Mouse (Mus musculus) liver, embryonic 13.5 days (tissue): ENCODE data around the gene Xpo5. TPM values are rescaled to one million over a fixed set of nuclear protein-coding genes. Genes with fewer than 3 reads are reported as not detected.

Source experiments
- ATAC-seq: fragments of 200-750 bp; cut with Nextera tagmentation; 2 replicates; pipeline ENCODE4 v1.8.0; 2017; ENCODE audit warnings: low read depth, mild to moderate bottlenecking, moderate number of reproducible peaks, moderate library complexity
- DNase-seq: peaks from one replicate; pipeline ENCODE4 v3.0.0; 2022
- H3K27ac ChIP-seq: fragments of 300-500 bp; sonication (generic); 2 replicates; pipeline ENCODE4 v1.5.1; 2015; ENCODE audit warnings: moderate library complexity, mild to moderate bottlenecking, inconsistent platforms
- H3K27me3 ChIP-seq: fragments of 300-500 bp; sonication (generic); 2 replicates; pipeline ENCODE4 v1.6.1; 2015; ENCODE audit warnings: mild to moderate bottlenecking, inconsistent platforms
- H3K36me3 ChIP-seq: fragments of 300-500 bp; sonication (generic); 2 replicates; pipeline ENCODE4 v1.6.1; 2015; ENCODE audit warnings: mild to moderate bottlenecking, inconsistent platforms
- H3K4me1 ChIP-seq: fragments of 300-500 bp; sonication (generic); replicated peaks from 2 replicates; pipeline ENCODE4 v1.6.1; 2015; ENCODE audit warnings: inconsistent platforms
- H3K4me2 ChIP-seq: fragments of 300-500 bp; sonication (generic); 2 replicates; pipeline ENCODE4 v1.6.1; 2015; ENCODE audit warnings: inconsistent platforms, mild to moderate bottlenecking, moderate library complexity
- H3K4me3 ChIP-seq: fragments of 300-500 bp; sonication (generic); replicated peaks from 2 replicates; pipeline ENCODE4 v1.5.1; 2015; ENCODE audit warnings: mild to moderate bottlenecking, inconsistent platforms
- H3K9ac ChIP-seq: fragments of 300-500 bp; sonication (generic); 2 replicates; pipeline ENCODE4 v1.6.1; 2015; ENCODE audit warnings: mild to moderate bottlenecking, inconsistent platforms
- H3K9me3 ChIP-seq: fragments of 300-500 bp; sonication (generic); replicated peaks from 2 replicates; pipeline ENCODE4 v1.6.1; 2016; ENCODE audit warnings: inconsistent platforms
- WGBS: fragments of 180-500 bp; shearing (Covaris S2); methylation state at CpG from one replicate; pipeline ENCODE4 v1.1.7; 2015; ENCODE audit not compliant: insufficient replicate concordance; 5-methylcytosine and 5-hydroxymethylcytosine counted together
- polyA plus RNA-seq: library from polyadenylated mRNA; unstranded; fragments of >200 nt; fragmentation: Nextera tagmentation; extraction: Ambion mirVana; gene quantifications from 2 replicates; pipeline ENCODE4 v1.2.1, GENCODE M21; 2015

The Xpo5 gene
- polyA plus RNA-seq, 1 experiment from 2014 or later: 19.0 TPM

DNA sequence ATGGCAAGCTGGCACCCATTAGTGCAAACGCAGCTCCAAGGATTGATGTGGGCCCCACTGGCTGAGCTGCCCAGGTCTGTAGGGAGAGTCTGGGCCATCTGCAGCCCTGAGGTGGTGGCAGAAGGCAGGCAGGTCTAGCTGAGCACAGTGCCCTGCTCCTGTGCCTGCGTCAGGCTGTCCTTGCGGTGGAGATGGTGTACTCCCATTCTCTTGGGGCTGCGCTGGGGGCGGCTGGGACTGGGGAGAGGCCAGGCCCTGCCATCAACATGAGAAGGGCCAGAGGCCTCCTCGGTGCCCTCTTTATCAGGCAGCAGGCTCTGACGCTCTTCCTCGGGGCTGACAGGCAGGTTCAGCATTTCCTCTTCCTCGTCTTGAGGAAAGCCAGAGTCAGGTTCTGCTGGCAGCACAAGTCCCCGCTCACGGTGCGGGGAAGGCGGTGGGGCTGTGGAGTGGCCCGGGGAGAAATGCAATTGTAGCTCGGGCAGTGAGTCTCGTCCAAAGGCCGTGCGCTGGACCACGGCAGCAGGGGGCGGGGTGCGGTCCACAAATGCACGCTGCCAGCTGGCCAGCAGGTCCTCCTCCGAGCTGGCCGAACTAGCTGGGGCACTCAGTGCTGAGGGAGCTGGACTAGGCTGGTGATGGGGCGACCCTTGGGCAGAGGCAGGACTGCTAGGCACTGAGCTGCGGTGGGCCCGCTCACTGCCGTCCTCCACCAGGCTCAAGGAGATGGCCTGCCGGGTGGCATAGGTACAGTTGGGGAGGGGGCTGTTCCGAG, 55.9 kb downstream of the Xpo5 start:
- H3K4me2 ChIP-seq: no peak overlapping the region
- H3K9me3 ChIP-seq: no peaks in the 10 kb centered on the region
- WGBS: 76% methylated on average over 30 of the region's 30 CpGs
- H3K4me3 ChIP-seq: no peak overlapping the region
- H3K4me1 ChIP-seq: peaks cover 12% of the 10 kb centered on the region
- H3K36me3 ChIP-seq: peaks cover 60% of the 10 kb centered on the region
- no peak overlapping the region for H3K27ac ChIP-seq
- no peak overlapping the region for H3K9ac ChIP-seq
- DNase-seq (no peak), ATAC-seq (no peak)
- H3K27me3 ChIP-seq: peaks cover 36% of the 10 kb centered on the region

DNA sequence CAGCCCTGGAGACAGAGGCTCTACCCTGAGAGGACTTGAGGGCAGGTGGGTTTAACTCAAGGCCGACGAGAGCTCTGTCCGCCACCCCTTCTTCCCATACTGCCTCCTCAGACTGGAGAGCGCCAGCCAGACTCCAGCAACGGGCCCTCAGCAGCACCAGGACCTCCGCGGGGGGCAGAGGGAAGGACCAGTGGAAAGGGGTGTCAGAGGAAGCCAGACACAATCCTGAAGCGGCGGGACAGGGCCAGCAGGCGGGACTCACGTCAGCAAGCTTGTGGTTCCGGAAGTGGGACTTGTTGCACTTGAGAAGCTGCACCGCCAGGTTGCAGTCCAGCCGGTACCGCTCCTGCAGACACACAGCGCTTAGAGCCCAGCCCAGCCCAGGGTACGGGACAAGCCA, 57.1 kb downstream of the Xpo5 start:
- H3K9me3 ChIP-seq: no peaks in the 10 kb centered on the region
- H3K4me2 ChIP-seq: no peak overlapping the region
- WGBS: 88% methylated on average over 17 of the region's 17 CpGs
- peaks cover 72% of the 10 kb centered on the region for H3K36me3 ChIP-seq
- no peak overlapping the region for H3K27ac ChIP-seq
- H3K27me3 ChIP-seq: peaks cover 24% of the 10 kb centered on the region
- DNase-seq (no peak), ATAC-seq (no peak)
- H3K9ac ChIP-seq: no peak overlapping the region
- no peaks in the 10 kb centered on the region; the same call in 1 of the 2 replicates for H3K4me1 ChIP-seq
- no peak overlapping the region for H3K4me3 ChIP-seq

DNA sequence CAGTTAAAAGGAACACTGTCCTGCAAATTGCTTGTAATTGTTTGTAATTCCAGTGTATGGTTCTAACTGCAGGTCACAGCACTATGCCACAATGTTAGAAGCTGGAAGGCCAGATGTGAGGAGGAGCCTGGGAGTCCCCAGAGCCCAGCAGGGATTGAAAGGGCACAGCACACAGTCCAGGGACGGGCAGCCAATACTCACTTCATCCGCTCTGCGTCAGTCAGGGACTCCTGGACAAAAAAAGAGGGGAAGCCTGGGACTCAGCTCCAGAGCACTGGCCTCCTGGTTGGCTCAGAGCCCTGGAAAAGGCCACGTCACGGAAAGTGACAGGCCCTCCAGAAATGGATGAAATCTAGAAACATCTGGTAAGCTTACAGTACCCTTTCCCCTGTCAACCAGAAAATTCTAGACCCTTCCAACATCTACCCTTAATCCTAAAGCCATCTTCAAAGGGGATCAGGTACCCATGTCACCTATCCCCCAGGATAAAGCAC, 59.7 kb downstream of the Xpo5 start:
- 80% methylated on average over 5 of the region's 5 CpGs for WGBS
- no peak overlapping the region for H3K4me2 ChIP-seq
- DNase-seq: no peak
- no peak overlapping the region for H3K4me3 ChIP-seq
- H3K36me3 ChIP-seq: peaks cover 92% of the 10 kb centered on the region
- peaks cover 10% of the 10 kb centered on the region; the same call in 1 of the 2 replicates for H3K4me1 ChIP-seq
- no peak overlapping the region for H3K27ac ChIP-seq
- no peaks in the 10 kb centered on the region for H3K9me3 ChIP-seq
- no peaks in the 10 kb centered on the region for H3K27me3 ChIP-seq
- no peak for ATAC-seq
- no peak overlapping the region for H3K9ac ChIP-seq

DNA sequence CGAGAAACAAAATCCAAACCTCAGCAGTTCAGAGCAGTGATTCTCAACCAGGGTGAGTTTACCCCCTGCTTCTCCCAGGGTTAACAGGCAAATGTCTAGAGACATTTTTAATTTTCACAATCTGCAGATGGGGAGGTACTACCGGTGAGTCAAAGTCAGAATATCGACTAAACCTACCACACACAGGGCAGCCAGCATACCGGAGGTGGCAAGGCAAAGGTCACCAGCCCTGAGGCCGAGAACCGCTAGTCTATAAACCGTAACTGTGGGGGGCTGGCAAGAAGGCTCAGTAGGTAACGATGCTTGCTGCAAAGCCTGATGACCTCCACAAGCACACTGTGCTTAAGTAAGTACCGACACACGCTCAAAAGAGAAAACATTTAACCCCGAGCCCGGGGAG, 62.9 kb downstream of the Xpo5 start:
- DNase-seq: no peak
- H3K4me1 ChIP-seq: peaks cover 10% of the 10 kb centered on the region; the same call in 1 of the 2 replicates
- H3K36me3 ChIP-seq: peaks cover 83% of the 10 kb centered on the region
- WGBS: 86% methylated on average over 12 of the region's 12 CpGs
- no peaks in the 10 kb centered on the region for H3K27me3 ChIP-seq
- H3K9ac ChIP-seq: no peak overlapping the region
- no peaks in the 10 kb centered on the region for H3K9me3 ChIP-seq
- no peak for ATAC-seq
- H3K27ac ChIP-seq: no peak overlapping the region
- no peak overlapping the region for H3K4me3 ChIP-seq
- H3K4me2 ChIP-seq: no peak overlapping the region

DNA sequence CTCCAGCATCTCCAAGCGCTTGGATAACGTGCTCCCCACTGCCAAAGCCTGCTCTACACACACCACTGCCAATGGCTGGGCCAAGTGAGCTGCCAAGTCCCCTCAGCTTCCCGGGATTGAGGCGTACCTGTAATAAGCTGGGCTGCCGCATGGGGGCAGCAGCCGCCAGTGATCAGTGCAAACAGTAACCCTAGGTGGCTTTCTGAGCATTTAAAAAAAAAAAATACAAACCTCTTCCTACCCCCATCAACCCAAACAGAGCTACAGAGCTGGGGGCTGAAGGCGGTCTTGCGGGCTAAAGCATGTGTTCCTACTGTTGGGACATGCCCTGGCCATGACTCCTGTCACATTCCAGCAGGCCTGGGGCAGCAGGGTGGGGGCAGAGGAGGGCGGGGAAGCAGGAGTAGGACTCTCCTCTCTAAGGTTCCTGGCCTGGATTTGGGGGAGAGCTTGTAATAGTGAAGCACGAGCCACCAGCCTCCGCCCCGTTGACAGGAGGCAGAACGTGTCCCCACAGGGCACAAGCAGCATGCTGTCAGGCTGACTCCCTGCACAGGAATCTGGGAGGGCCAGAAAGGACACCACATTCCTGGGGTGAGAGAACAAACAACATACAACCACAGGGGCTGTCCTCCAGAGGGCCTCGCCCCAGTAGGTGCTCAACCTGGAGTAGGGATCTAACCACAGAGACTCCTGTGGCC, 63.5 kb downstream of the Xpo5 start:
- DNase-seq: peak; percentile 55
- peak; percentile 30; the same call in 1 of the 2 replicates for ATAC-seq
- H3K9ac ChIP-seq: no peak overlapping the region
- peaks cover 83% of the 10 kb centered on the region for H3K36me3 ChIP-seq
- H3K4me1 ChIP-seq: peaks cover 10% of the 10 kb centered on the region; the same call in 1 of the 2 replicates
- no peaks in the 10 kb centered on the region for H3K9me3 ChIP-seq
- H3K27ac ChIP-seq: no peak overlapping the region
- 33% methylated on average over 14 of the region's 14 CpGs for WGBS
- no peak overlapping the region for H3K4me3 ChIP-seq
- H3K27me3 ChIP-seq: no peaks in the 10 kb centered on the region
- no peak overlapping the region for H3K4me2 ChIP-seq

DNA sequence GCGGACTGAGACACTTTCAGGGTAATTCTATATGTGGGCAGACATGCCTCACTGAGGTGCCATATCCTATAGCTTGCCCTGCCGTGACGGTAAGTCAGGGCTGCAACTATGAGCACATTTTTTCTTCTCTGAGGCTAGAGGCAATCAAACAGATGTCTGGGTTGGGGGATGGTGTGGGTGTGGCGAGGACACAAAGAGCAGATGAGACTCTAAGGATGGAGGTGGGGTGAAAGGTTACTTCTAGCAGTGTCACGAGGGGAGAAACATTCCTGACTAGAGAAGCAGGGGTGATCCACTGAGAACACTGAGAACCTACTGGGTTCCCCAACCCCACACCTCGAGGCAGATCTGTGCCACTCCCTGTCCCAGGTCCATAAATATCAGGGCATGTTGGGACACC, 64.4 kb downstream of the Xpo5 start:
- no peak overlapping the region for H3K27ac ChIP-seq
- H3K9me3 ChIP-seq: no peaks in the 10 kb centered on the region
- DNase-seq (no peak), ATAC-seq (no peak)
- H3K9ac ChIP-seq: no peak overlapping the region
- no peak overlapping the region for H3K4me3 ChIP-seq
- H3K27me3 ChIP-seq: no peaks in the 10 kb centered on the region
- peaks cover 10% of the 10 kb centered on the region; the same call in 1 of the 2 replicates for H3K4me1 ChIP-seq
- 72% methylated on average over 6 of the region's 6 CpGs for WGBS
- H3K4me2 ChIP-seq: no peak overlapping the region
- H3K36me3 ChIP-seq: peaks cover 80% of the 10 kb centered on the region

DNA sequence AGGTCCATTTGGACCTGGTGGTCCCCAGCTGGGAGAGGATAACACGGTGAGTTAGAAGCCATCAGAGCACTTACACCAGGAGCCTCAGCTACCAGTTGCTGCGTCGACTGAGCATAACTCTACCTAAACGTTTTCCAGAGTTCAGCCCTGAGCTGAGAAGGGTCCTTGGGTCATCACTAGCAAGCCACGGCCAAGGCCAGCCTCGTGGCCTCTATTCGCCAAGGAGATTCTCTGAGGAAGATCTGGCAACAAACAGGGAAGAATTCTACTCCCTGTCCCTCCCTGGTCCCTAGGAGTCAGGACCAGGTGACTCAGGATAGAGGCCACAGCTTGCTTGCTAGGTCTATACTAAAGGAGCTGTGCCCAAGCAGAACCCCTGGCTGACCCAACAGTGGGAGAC, 64.9 kb downstream of the Xpo5 start:
- ATAC-seq (no peak), DNase-seq (no peak)
- Histone ChIP-seq H3K4me2 (no peak overlapping the region), H3K4me3 (no peak overlapping the region), H3K4me1 (peaks cover 10% of the 10 kb centered on the region; the same call in 1 of the 2 replicates), H3K9ac (no peak overlapping the region), H3K9me3 (no peaks in the 10 kb centered on the region), H3K27me3 (no peaks in the 10 kb centered on the region), H3K27ac (no peak overlapping the region), H3K36me3 (peaks cover 75% of the 10 kb centered on the region)
- 77% methylated on average over 7 of the region's 7 CpGs for WGBS

DNA sequence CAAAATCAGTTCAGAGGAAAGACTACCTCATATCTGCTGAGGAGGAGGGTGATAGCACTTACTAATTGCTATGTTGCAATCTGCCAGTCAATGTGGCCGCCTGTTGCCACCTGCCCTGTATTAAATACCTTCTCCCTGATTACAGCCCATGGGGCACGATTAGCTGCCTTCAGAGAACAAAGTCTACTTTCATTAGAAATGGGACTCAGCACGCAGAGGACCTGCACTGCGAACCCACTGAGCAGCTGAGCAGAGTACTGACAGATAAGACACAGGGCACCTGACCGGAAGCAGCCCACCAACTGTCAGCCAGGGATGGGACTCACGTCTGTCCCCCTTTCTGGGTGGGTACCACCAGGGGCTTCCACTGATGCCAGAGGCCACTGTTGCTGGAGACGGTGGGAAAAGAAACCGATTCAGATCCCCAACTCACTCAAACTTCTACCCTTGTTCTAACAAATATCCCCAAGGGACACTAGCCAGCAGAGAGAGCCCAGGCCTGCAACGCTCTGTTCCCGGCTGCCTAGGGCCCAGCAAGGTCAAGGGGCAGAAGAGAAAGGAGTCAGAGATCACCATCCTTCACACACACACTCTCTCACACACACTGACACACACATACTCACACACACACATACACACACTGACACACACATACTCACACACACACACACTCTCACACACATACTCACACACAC, 65.6 kb downstream of the Xpo5 start:
- DNase-seq (no peak), ATAC-seq (no peak)
- no peak overlapping the region for H3K4me2 ChIP-seq
- no peak overlapping the region for H3K9ac ChIP-seq
- H3K36me3 ChIP-seq: peaks cover 72% of the 10 kb centered on the region
- H3K9me3 ChIP-seq: no peaks in the 10 kb centered on the region
- H3K27ac ChIP-seq: no peak overlapping the region
- no peaks in the 10 kb centered on the region for H3K27me3 ChIP-seq
- H3K4me1 ChIP-seq: peaks cover 10% of the 10 kb centered on the region; the same call in 1 of the 2 replicates
- 68% methylated on average over 10 of the region's 10 CpGs for WGBS
- no peak overlapping the region for H3K4me3 ChIP-seq

DNA sequence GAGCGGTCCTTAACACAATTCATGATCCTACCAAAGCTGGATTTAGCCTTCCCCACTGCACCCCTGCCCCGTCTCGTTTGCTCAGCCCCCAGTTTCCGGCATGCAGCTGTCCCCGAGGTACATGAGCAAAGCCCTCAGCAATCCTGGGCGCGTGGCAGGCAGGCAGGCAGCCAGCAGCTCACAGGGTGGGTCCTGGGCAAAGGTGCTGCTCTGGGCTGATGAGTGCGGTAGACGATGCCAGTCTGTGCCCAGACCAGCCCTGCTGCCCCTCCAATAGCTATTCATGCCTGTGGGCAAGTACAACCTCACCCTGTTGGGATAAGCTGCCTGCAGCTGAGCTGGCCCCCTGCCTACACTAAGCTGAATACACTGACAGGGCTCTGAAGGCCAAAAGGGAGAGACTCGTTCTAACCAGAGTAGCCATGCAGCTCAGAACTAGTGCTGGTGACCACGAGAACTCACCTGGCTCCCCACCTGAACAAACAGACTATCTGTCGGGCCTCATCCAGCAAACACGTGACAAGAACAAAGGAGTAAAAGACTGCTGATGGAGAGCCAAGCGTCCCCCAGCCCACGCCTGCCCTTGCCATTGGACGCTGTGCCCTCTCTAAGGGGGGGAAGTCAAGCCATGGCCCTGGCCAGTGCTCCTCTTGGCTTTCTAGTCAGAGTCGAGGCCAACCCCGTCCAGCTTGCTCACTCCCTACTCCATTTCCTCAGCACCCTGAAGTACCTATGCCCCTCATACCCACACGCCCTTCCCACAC, 67.4 kb downstream of the Xpo5 start:
- H3K4me2 ChIP-seq: no peak overlapping the region
- H3K36me3 ChIP-seq: peaks cover 61% of the 10 kb centered on the region
- H3K9ac ChIP-seq: no peak overlapping the region
- ATAC-seq: no peak
- no peak overlapping the region for H3K4me3 ChIP-seq
- H3K27me3 ChIP-seq: no peaks in the 10 kb centered on the region
- H3K27ac ChIP-seq: no peak overlapping the region
- H3K9me3 ChIP-seq: no peaks in the 10 kb centered on the region
- 78% methylated on average over 19 of the region's 19 CpGs for WGBS
- no peak for DNase-seq
- peaks cover 10% of the 10 kb centered on the region; the same call in 1 of the 2 replicates for H3K4me1 ChIP-seq

DNA sequence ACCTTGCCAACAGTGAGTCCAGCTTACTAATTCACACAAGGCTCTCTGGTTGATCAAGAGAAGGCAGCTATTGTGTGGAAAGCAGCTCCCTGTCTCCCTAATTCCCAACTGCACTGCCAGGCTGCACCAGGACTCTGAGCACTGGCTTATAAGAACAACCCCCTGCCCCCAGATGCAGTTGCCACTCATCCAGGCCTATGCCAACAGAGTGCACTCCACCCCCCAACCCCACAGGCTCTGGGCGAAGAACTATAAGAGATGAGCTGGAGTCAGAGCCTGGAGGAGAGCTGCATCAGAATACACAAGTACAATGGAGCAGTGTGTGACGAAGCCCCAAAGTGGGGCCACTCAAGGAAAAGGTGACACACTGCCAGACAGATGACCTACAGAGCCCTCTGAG, 69.5 kb downstream of the Xpo5 start:
- WGBS: 88% methylated on average over 2 of the region's 2 CpGs
- no peak for DNase-seq
- ATAC-seq: no peak
- Histone ChIP-seq H3K27ac (no peak overlapping the region), H3K9ac (no peak overlapping the region), H3K36me3 (peaks cover 50% of the 10 kb centered on the region), H3K9me3 (no peaks in the 10 kb centered on the region), H3K27me3 (no peaks in the 10 kb centered on the region), H3K4me1 (0 out of 2 replicates have a peak, but pooled peaks cover 4% of the 10 kb centered on the region), H3K4me3 (no peak overlapping the region), H3K4me2 (no peak overlapping the region)
